Mouse (Mus musculus) stomach, embryonic 16.5 days (tissue): ENCODE data around the gene Cited4. TPM values are rescaled to one million over a fixed set of nuclear protein-coding genes. Genes with fewer than 3 reads are reported as not detected.
A peak's percentile ranks its signal among the peaks of the same experiment; 100 is the strongest.

ENCODE experiments used
- ATAC-seq: fragments of 200-750 bp; cut with Nextera tagmentation; 2 replicates; pipeline ENCODE4 v1.8.0; 2017; ENCODE audit warnings: moderate number of reproducible peaks, moderate TSS enrichment; ENCODE audit not compliant: insufficient read depth, low FRiP score
- H3K27ac ChIP-seq: fragments of 300-500 bp; sonication (generic); 2 replicates; pipeline ENCODE4 v1.5.1; 2014; ENCODE audit warnings: low read length
- H3K27me3 ChIP-seq: fragments of 300-500 bp; sonication (generic); 2 replicates; pipeline ENCODE4 v1.6.1; 2014; ENCODE audit warnings: low read length, control low read depth, mixed read lengths; ENCODE audit not compliant: control insufficient read depth, insufficient read depth
- H3K36me3 ChIP-seq: fragments of 300-500 bp; sonication (generic); 2 replicates; pipeline ENCODE4 v1.6.1; 2014; ENCODE audit warnings: low read length; ENCODE audit not compliant: control insufficient read depth, insufficient read depth
- H3K4me1 ChIP-seq: fragments of 300-500 bp; sonication (generic); 2 replicates; pipeline ENCODE4 v1.6.1; 2014; ENCODE audit warnings: low read length, control low read depth, mixed read lengths; ENCODE audit not compliant: control insufficient read depth, insufficient read depth
- H3K4me2 ChIP-seq: fragments of 300-500 bp; sonication (generic); 2 replicates; pipeline ENCODE4 v1.6.1; 2014; ENCODE audit warnings: low read depth, low read length, mixed read lengths
- H3K4me3 ChIP-seq: fragments of 300-500 bp; sonication (generic); replicated peaks from 2 replicates; pipeline ENCODE4 v1.5.1; 2014; ENCODE audit warnings: mild to moderate bottlenecking, low read length
- H3K9ac ChIP-seq: fragments of 300-500 bp; sonication (generic); 2 replicates; pipeline ENCODE4 v1.6.1; 2014; ENCODE audit warnings: low read length
- H3K9me3 ChIP-seq: fragments of 300-500 bp; sonication (generic); replicated peaks from 2 replicates; pipeline ENCODE4 v1.6.1; 2016; ENCODE audit warnings: low read length, control low read depth; ENCODE audit not compliant: control insufficient read depth
- WGBS: fragments of 180-500 bp; shearing (Covaris S2); extraction: QIAGEN DNeasy Blood & Tissue Kit; methylation state at CpG from one replicate; pipeline ENCODE4 v1.1.7; 2014; 5-methylcytosine and 5-hydroxymethylcytosine counted together
- polyA plus RNA-seq: library from polyadenylated mRNA; unstranded; fragments of >200 nt; fragmentation: Nextera tagmentation; extraction: Ambion mirVana; gene quantifications from 2 replicates; pipeline ENCODE4 v1.2.1, GENCODE M21; 2015

The Cited4 gene
- polyA plus RNA-seq, 1 experiment from 2014 or later, result 4.0 TPM

GRCm38 (mm10) chr4:120669585-120669984 is 3.2 kb downstream of the Cited4 start:
- peaks cover 16% of the 10 kb centered on the region for H3K27me3 ChIP-seq
- H3K4me2 ChIP-seq, result no peak overlapping the region
- 71% methylated on average over 5 of the region's 5 CpGs for WGBS
- no peak for ATAC-seq
- H3K27ac ChIP-seq, result no peak overlapping the region
- H3K4me3 ChIP-seq, result no peak overlapping the region
- no peaks in the 10 kb centered on the region for H3K4me1 ChIP-seq
- H3K9ac ChIP-seq, result no peak overlapping the region
- no peaks in the 10 kb centered on the region for H3K9me3 ChIP-seq
- no peaks in the 10 kb centered on the region for H3K36me3 ChIP-seq

DNA sequence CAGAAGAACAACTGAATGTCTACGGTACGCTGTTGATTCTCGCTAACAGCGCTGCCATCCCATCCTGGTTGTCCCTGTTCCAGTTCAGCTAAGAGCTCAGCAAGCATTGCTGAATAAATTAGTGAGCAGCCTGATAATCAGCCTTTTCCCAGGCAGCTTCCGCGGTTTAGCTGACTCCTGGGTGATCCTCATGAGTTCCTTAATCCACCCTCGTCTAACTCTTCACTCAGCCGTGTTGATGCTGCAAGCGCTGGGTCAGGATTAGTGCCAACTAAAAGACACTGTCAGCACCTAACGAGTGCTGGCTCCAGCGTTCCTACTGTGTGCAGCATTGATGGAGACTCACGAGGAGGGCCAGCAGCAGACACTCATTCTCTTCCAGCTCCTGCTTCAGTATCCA is 4.7 kb downstream of the Cited4 start:
- no peak overlapping the region for H3K27ac ChIP-seq
- no peak overlapping the region for H3K4me2 ChIP-seq
- H3K36me3 ChIP-seq, result no peaks in the 10 kb centered on the region
- no peaks in the 10 kb centered on the region for H3K9me3 ChIP-seq
- H3K9ac ChIP-seq, result no peak overlapping the region
- H3K27me3 ChIP-seq, result peaks cover 16% of the 10 kb centered on the region
- ATAC-seq, result no peak
- no peaks in the 10 kb centered on the region for H3K4me1 ChIP-seq
- WGBS, result 61% methylated on average over 12 of the region's 12 CpGs
- no peak overlapping the region for H3K4me3 ChIP-seq

DNA sequence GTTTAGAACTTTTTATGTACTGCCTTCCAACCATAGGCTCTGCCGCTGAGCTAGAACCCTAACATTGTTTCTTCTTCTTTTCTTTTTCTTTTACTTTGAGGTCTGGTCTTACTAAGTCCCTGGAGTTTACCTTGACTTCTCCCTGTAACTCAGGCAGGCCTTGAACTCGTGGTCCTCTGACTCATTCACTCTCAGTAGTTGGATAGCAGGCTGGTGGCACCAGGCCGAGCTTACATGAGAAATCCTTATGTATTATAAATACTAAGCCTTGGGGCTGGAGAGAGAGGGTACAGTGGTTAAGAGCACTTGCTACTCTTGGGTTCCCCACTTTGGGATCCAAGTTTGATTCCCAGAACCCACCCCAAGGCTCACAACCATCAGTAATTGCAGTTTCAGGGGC is 7.2 kb downstream of the Cited4 start:
- 76% methylated on average over 3 of the region's 3 CpGs for WGBS
- ATAC-seq, result no peak
- H3K9ac ChIP-seq, result no peak overlapping the region

DNA sequence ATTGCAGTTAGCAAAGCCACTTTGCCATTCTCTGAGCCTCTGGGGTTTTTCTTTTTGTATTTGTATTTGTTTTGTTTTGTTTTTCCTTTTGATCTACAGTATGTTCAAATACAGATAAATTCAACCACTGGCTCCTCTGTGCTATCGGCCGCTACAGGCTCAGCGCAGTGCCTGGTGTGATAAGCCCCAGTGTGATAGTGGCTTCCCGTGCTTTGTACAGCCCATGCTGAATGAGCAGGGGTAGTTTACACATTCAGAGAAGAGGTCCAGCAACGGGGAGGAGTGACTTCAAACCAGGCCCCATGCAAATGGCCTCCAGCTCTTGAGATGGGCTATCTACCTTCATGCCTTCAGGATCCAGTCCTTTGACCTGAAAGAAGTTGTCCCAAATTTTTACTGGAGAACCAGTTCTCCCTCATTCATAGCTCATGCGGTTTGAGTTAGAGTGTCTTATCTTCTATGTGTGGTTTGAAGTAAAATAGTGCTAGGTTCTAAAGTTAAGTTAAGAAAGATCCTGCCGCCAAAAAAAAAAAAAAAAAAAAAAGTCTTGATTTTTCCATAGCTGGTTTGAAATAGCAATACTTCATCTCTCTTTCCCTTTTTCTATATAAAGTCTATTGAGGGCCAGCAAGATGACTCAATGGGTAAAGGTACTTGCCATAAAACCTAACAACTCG is 8.5 kb downstream of the Cited4 start:
- Histone ChIP-seq H3K36me3 (no peaks in the 10 kb centered on the region), H3K9me3 (no peaks in the 10 kb centered on the region), H3K4me3 (no peak overlapping the region), H3K27ac (no peak overlapping the region), H3K4me1 (no peaks in the 10 kb centered on the region), H3K27me3 (no peaks in the 10 kb centered on the region), H3K9ac (no peak overlapping the region), H3K4me2 (no peak overlapping the region)
- peak; percentile 56; the same call in 1 of the 2 replicates for ATAC-seq
- 57% methylated on average over 8 of the region's 8 CpGs for WGBS

More for the DNA sequence above, 7.2 kb downstream of the Cited4 start:
- Histone ChIP-seq H3K27ac (no peak overlapping the region), H3K4me3 (no peak overlapping the region), H3K9me3 (no peaks in the 10 kb centered on the region), H3K4me1 (no peaks in the 10 kb centered on the region), H3K4me2 (no peak overlapping the region), H3K27me3 (peaks cover 5% of the 10 kb centered on the region; the same call in 1 of the 2 replicates), H3K36me3 (no peaks in the 10 kb centered on the region)

DNA sequence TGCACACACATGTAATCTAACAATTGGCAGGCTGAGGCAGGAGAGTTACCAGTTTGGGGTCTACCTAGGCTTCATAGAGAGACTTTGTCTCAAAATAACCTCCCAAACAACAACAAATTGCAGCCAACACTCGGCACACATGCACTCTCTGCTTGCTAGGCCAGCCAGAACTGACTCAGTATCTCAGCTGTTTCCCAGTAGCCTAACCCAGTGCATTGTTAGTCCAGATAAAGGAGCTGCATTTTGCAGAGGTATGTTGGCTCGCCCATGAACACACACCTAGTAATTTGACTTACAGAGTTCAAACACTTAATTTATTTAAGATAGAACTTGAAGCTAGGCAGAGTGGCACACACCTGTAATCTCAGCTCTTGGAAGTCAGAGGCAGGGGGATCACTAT is 9.3 kb downstream of the Cited4 start:
- no peaks in the 10 kb centered on the region for H3K27me3 ChIP-seq
- ATAC-seq, result peak; percentile 21; the same call in 1 of the 2 replicates
- H3K27ac ChIP-seq, result no peak overlapping the region
- WGBS, result 58% methylated on average over 2 of the region's 2 CpGs
- no peaks in the 10 kb centered on the region for H3K36me3 ChIP-seq
- H3K9ac ChIP-seq, result no peak overlapping the region
- no peaks in the 10 kb centered on the region for H3K4me1 ChIP-seq
- H3K4me2 ChIP-seq, result no peak overlapping the region
- H3K4me3 ChIP-seq, result no peak overlapping the region
- H3K9me3 ChIP-seq, result no peaks in the 10 kb centered on the region

- Histone ChIP-seq H3K9ac (no peak overlapping the region), H3K36me3 (no peaks in the 10 kb centered on the region), H3K4me1 (no peaks in the 10 kb centered on the region), H3K27ac (no peak overlapping the region), H3K9me3 (no peaks in the 10 kb centered on the region), H3K27me3 (no peaks in the 10 kb centered on the region), H3K4me3 (no peak overlapping the region), H3K4me2 (no peak overlapping the region)
- ATAC-seq, result no peak
- WGBS, result 45% methylated on average over 7 of the region's 7 CpGs
Measured at GRCm38 (mm10) chr4:120680953-120681352, 14.6 kb downstream of the Cited4 start.

DNA sequence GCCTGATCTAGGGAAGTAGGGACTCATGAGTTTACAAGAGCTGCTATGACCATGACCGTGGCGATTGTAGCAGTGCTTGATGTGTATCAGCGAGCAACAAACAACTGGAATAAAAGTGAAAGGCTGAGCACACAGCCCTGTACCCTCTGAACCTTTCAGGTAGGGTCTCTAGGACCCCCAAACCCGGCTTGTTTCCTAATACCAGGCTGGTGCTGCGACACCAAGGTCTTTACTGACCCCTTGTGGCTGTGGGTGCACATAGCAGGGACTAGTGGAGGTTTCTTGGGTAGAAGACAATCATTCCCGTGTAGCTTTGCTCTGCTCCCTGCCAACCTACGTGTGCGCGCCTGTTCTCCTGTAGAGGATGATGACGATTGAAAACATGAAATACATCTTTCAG is 15.8 kb downstream of the Cited4 start:
- no peaks in the 10 kb centered on the region for H3K27me3 ChIP-seq
- H3K9me3 ChIP-seq, result no peaks in the 10 kb centered on the region
- no peak overlapping the region for H3K9ac ChIP-seq
- no peak overlapping the region for H3K4me3 ChIP-seq
- no peak overlapping the region for H3K27ac ChIP-seq
- WGBS, result 41% methylated on average over 10 of the region's 10 CpGs
- no peaks in the 10 kb centered on the region for H3K4me1 ChIP-seq
- H3K36me3 ChIP-seq, result no peaks in the 10 kb centered on the region
- no peak overlapping the region for H3K4me2 ChIP-seq
- ATAC-seq, result no peak

- no peaks in the 10 kb centered on the region for H3K36me3 ChIP-seq
- no peak overlapping the region for H3K4me2 ChIP-seq
- H3K9ac ChIP-seq, result no peak overlapping the region
- no peaks in the 10 kb centered on the region for H3K27me3 ChIP-seq
- no peak overlapping the region for H3K4me3 ChIP-seq
- 44% methylated on average over 9 of the region's 9 CpGs for WGBS
- H3K9me3 ChIP-seq, result no peaks in the 10 kb centered on the region
- H3K27ac ChIP-seq, result no peak overlapping the region
- H3K4me1 ChIP-seq, result no peaks in the 10 kb centered on the region
- ATAC-seq, result no peak
Measured at GRCm38 (mm10) chr4:120683278-120683997, 17.1 kb downstream of the Cited4 start.

- ATAC-seq, result no peak
Measured at GRCm38 (mm10) chr4:120687282-120687681, 20.9 kb downstream of the Cited4 start.

More at GRCm38 (mm10) chr4:120687282-120687681, 20.9 kb downstream of the Cited4 start:
- H3K4me1 ChIP-seq, result no peaks in the 10 kb centered on the region
- H3K9ac ChIP-seq, result no peak overlapping the region
- no peak overlapping the region for H3K4me3 ChIP-seq
- no peak overlapping the region for H3K4me2 ChIP-seq
- H3K36me3 ChIP-seq, result no peaks in the 10 kb centered on the region
- H3K27ac ChIP-seq, result no peak overlapping the region
- H3K27me3 ChIP-seq, result no peaks in the 10 kb centered on the region
- H3K9me3 ChIP-seq, result no peaks in the 10 kb centered on the region
- WGBS, result 35% methylated on average over 6 of the region's 6 CpGs
